Mouse (Mus musculus) intestine, postnatal 0 days (tissue): ENCODE results near the gene Mansc1. TPM values are rescaled to one million over a fixed set of nuclear protein-coding genes. Genes with fewer than 3 reads are reported as not detected.

Experiments
- ATAC-seq: fragments of 200-750 bp; cut with Nextera tagmentation; 2 replicates; pipeline ENCODE4 v1.8.0; 2017; ENCODE audit warnings: mild to moderate bottlenecking, moderate TSS enrichment, moderate library complexity
- H3K27ac ChIP-seq: fragments of 300-500 bp; sonication (generic); 2 replicates; pipeline ENCODE4 v1.5.1; 2014; ENCODE audit warnings: mild to moderate bottlenecking, low read depth, low read length, moderate library complexity
- H3K27me3 ChIP-seq: fragments of 300-500 bp; sonication (generic); replicated peaks from 2 replicates; pipeline ENCODE4 v1.6.1; 2014; ENCODE audit warnings: low read length, mixed read lengths; ENCODE audit not compliant: control insufficient read depth, insufficient read depth
- H3K36me3 ChIP-seq: fragments of 300-500 bp; sonication (generic); 2 replicates; pipeline ENCODE4 v1.6.1; 2014; ENCODE audit warnings: mild to moderate bottlenecking, moderate library complexity; ENCODE audit not compliant: control insufficient read depth, insufficient read depth
- H3K4me1 ChIP-seq: fragments of 300-500 bp; sonication (generic); replicated peaks from 2 replicates; pipeline ENCODE4 v1.6.1; 2014; ENCODE audit warnings: antibody characterized with exemption, low read length, mixed read lengths; ENCODE audit not compliant: control insufficient read depth, insufficient read depth
- H3K4me2 ChIP-seq: fragments of 300-500 bp; sonication (generic); replicated peaks from 2 replicates; pipeline ENCODE4 v1.6.1; 2014; ENCODE audit warnings: low read depth, mild to moderate bottlenecking, moderate library complexity
- H3K4me3 ChIP-seq: fragments of 300-500 bp; sonication (generic); 2 replicates; pipeline ENCODE4 v1.5.1; 2014; ENCODE audit warnings: low read depth, low read length
- H3K9ac ChIP-seq: fragments of 300-500 bp; sonication (generic); 2 replicates; pipeline ENCODE4 v1.6.1; 2014; ENCODE audit warnings: mild to moderate bottlenecking, low read depth, low read length
- H3K9me3 ChIP-seq: fragments of 300-500 bp; sonication (generic); 2 replicates; pipeline ENCODE4 v1.6.1; 2016; ENCODE audit warnings: mixed run types; ENCODE audit not compliant: control insufficient read depth
- CTCF ChIP-seq: sonication (generic); IDR thresholded peaks from 2 replicates; pipeline ENCODE4 v1.5.1; 2016; ENCODE audit warnings: low read depth, mild to moderate bottlenecking, control low read depth, antibody characterized with exemption, moderate library complexity
- WGBS: fragments of 180-500 bp; shearing (Covaris S2); extraction: QIAGEN DNeasy Blood & Tissue Kit; methylation state at CpG from one replicate; pipeline ENCODE4 v1.1.7; 2014; 5-methylcytosine and 5-hydroxymethylcytosine counted together
- polyA plus RNA-seq: library from polyadenylated mRNA; unstranded; fragments of >200 nt; fragmentation: Nextera tagmentation; extraction: Ambion mirVana; gene quantifications from 2 replicates; pipeline ENCODE4 v1.2.1, GENCODE M21; 2015

Mansc1 gene
- polyA plus RNA-seq, 1 experiment from 2014 or later: 6.5 TPM

- Histone ChIP-seq H3K4me2 (no peak overlapping the region), H3K9ac (no peak overlapping the region), H3K9me3 (no peaks in the 10 kb centered on the region), H3K27me3 (0 out of 2 replicates have a peak, but pooled peaks cover 6% of the 10 kb centered on the region), H3K36me3 (no peaks in the 10 kb centered on the region), H3K4me3 (no peak overlapping the region), H3K4me1 (no peaks in the 10 kb centered on the region), H3K27ac (no peak overlapping the region)
- no peak for TF ChIP-seq CTCF
- no peak for ATAC-seq
- WGBS: 55% methylated on average over 6 of the region's 6 CpGs
These were observed 54.2 kb downstream of the Mansc1 start for GRCm38 (mm10) chr6:134578039-134578438.

- Histone ChIP-seq H3K4me2 (no peak overlapping the region), H3K9me3 (no peaks in the 10 kb centered on the region), H3K4me1 (no peaks in the 10 kb centered on the region), H3K36me3 (no peaks in the 10 kb centered on the region), H3K27me3 (0 out of 2 replicates have a peak, but pooled peaks cover 6% of the 10 kb centered on the region), H3K27ac (no peak overlapping the region), H3K4me3 (no peak overlapping the region), H3K9ac (no peak overlapping the region)
- no peak for TF ChIP-seq CTCF
- WGBS: 37% methylated on average over 3 of the region's 3 CpGs
- no peak for ATAC-seq
These were observed 57.0 kb downstream of the Mansc1 start for GRCm38 (mm10) chr6:134575288-134575741.

- no peak overlapping the region for H3K4me2 ChIP-seq
- H3K9ac ChIP-seq: no peak overlapping the region
- WGBS: 82% methylated on average over 5 of the region's 5 CpGs
- H3K4me1 ChIP-seq: peaks cover 17% of the 10 kb centered on the region
- H3K9me3 ChIP-seq: no peaks in the 10 kb centered on the region
- no peaks in the 10 kb centered on the region for H3K36me3 ChIP-seq
- no peak for TF ChIP-seq CTCF
- no peak for ATAC-seq
- H3K27ac ChIP-seq: no peak overlapping the region
- no peaks in the 10 kb centered on the region for H3K27me3 ChIP-seq
- H3K4me3 ChIP-seq: no peak overlapping the region
These were observed 64.2 kb downstream of the Mansc1 start for GRCm38 (mm10) chr6:134567986-134568556.

GRCm38 (mm10) chr6:134566818-134567485, 65.3 kb downstream of the Mansc1 start, which contains the start of gene Lrp6:
Gene Lrp6 (minus strand): TSS chr6:134566965.
- Histone ChIP-seq H3K4me2 (peak within 1 kb of the TSS; percentile 74), H3K4me1 (peaks cover 17% of the 10 kb centered on the region), H3K9me3 (no peaks in the 10 kb centered on the region), H3K4me3 (peak within 1 kb of the TSS; percentile 93), H3K36me3 (no peaks in the 10 kb centered on the region), H3K9ac (peak within 1 kb of the TSS; percentile 98), H3K27ac (peak within 1 kb of the TSS; percentile 99), H3K27me3 (no peaks in the 10 kb centered on the region)
- TF ChIP-seq CTCF: no peak
- ATAC-seq: peak; percentile 97
- WGBS: under 1% methylated on average over 67 of the region's 99 CpGs

- WGBS: 0% methylated on average over 19 of the region's 64 CpGs
- Histone ChIP-seq H3K9me3 (no peaks in the 10 kb centered on the region), H3K27ac (peak overlapping the region; percentile 99), H3K9ac (peak overlapping the region; percentile 98), H3K4me3 (peak overlapping the region; percentile 93), H3K4me2 (peak overlapping the region; percentile 74), H3K27me3 (no peaks in the 10 kb centered on the region), H3K4me1 (peaks cover 17% of the 10 kb centered on the region), H3K36me3 (no peaks in the 10 kb centered on the region)
- ATAC-seq: peak; percentile 10
- no peak for TF ChIP-seq CTCF
These were observed 66.0 kb downstream of the Mansc1 start for GRCm38 (mm10) chr6:134566248-134566817.

- Histone ChIP-seq H3K4me3 (peak overlapping the region; percentile 93), H3K9ac (peak overlapping the region; percentile 98), H3K4me1 (peaks cover 17% of the 10 kb centered on the region), H3K9me3 (no peaks in the 10 kb centered on the region), H3K4me2 (peak overlapping the region; percentile 74), H3K27me3 (no peaks in the 10 kb centered on the region), H3K36me3 (no peaks in the 10 kb centered on the region), H3K27ac (0 out of 2 replicates have a peak overlapping the region, but pooled peaks have one; percentile 99)
- no peak for ATAC-seq
- under 1% methylated on average over 19 of the region's 19 CpGs for WGBS
- TF ChIP-seq CTCF: peak; percentile 22; the same call in 1 of the 2 replicates
These were observed 66.6 kb downstream of the Mansc1 start for GRCm38 (mm10) chr6:134565606-134566247.
